Mouse (Mus musculus) CD4-positive, CD25-positive, alpha-beta regulatory T cell, adult 9 weeks (primary cell): ENCODE measurements around the gene Rassf1. TPM values are rescaled to one million over a fixed set of nuclear protein-coding genes. Genes with fewer than 3 reads are reported as not detected.

Experiments
- polyA plus RNA-seq: library from polyadenylated mRNA; unstranded; fragments of 100-300 nt; shearing (Covaris generic); gene quantifications from one replicate; pipeline ENCODE4 v1.2.1, GENCODE M21; 2017

Gene Rassf1
- polyA plus RNA-seq = 75.7 TPM

DNA sequence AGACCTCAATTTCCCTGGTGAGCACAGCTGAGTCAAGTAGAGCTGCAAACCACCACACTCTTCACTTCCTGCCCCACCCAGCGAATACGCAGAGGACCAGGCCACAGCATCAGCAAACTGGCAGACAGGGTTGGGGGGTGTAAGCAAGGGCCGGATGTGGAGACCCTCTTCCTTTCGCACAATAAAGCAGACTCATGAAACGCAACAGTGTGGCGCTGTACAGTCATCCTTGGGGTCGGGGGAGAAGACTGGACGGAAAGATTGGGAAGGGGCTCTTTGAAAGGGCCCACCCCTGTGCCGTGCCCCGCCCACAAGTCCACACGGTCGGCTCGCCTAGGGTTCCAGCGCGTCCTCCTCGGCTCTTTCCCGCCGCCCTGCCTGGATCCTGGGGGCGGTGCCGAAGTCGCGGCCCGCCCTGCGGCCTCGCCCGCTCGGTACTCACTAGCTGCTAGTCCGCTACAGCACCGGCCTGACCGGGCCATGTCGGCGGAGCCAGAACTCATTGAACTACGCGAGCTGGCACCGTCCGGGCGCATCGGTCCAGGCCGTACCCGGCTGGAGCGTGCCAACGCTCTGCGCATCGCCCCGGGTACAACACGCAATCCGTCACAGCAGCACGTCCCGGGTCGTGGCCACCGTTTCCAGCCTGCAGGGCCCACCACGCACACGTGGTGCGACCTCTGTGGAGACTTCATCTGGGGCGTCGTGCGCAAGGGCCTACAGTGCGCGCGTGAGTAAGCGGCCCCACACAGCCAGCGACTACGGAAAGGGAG, at the start of gene Rassf1:
Rassf1 (plus strand) TSS at position 439 of the 773 bp plus-strand sequence.

DNA sequence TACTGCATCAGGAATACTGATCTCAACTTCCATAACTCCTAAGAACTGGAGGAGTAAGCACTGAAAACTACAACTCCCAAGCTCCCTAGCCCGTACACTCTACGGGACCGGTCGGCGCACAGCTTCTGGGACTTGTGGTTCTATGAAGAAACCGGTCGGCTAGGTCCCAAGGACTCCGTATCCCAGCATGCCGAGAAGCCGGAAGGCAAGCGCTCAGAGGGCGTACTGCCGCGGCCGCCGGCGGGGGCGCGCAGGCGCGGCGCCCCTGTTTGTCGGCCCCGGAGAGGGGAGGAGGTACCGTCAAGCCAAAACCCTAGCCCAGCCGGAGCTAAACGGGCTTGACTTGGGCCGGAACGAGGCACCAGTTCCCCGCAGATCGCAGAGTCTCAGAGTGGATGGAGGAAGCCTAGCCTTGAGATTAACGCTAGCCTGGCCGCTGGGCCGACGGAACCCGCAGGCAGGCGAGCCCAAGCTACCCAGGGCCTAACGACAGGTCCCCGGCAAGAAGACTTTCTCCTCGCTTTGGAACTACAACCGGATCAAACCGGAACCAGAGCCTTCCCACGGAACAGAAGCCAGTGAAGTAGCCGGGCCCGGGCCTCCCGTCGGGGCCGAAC, 17.5 kb upstream of the Rassf1 start, which contains the start of gene Tmem115:
Tmem115 (plus strand) TSS at position 155 of the 617 bp plus-strand sequence.

DNA sequence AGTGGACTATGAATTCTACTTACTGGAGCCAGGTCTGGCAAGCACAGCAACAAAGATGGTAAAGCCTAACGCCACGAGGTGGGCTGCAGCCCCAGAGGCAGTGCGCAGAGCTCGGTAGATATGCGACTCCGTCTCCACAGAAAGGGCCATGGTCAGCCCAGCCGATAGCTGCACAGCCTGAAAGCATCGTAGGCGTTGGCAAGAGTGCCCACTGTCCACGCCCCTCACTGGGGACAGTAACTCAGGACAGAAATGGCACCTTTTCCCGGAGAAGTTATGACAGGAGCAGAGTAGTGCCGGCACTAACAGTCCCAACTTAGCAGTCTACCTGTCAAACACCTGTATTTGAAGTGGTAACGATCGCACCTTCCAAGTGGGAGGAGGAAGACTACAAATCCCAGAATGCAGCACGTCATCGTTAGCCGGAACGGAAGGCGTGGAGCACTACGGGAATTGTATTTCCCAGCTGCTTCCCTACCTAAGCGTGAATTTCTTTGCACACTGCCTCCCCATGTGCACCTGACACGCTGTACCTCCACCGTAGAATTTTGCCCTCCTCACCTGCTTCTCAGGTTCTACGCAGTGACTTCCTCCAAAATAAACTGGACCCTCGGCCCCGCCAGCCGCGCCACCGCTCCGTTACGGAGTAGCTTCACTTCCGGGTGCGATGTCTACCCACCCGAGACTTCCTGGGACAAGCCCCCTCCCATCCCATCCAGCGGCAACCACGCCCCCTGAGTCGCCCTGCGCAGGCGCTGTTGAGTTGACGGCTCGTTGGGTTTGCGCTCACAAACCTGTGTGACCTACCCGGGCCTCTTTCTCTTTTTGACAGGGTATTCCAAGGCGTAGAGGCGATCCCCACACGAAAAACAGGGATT, 9.6 kb upstream of the Rassf1 start, which contains the start of the genes Cyb561d2 and Nprl2:
Cyb561d2 (minus strand) TSS at position 720 of the 878 bp plus-strand sequence.
Nprl2 (plus strand) TSS at position 753 of the 878 bp plus-strand sequence.

DNA sequence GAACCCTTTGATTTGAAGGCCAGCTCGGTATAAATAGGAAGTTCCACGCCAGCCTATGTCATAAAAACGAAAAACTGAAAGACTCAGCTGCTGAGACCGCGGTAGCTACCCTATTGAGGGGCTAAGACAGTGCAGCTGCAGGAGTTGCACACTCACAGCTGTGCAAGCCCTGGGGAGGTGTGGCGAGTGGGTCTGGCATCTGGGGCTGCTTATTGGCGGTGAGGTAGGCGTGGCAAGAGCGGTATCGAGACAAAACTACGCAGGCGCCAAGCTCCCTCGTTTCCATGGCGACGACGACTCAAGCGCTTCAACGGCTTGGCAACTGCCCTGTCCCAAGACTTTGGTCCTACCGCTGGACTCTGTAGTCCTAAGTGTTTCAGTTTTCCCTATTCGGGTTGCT, 4.3 kb upstream of the Rassf1 start, which contains the start of gene Zmynd10:
Zmynd10 (plus strand) TSS at position 273 of the 400 bp plus-strand sequence.

DNA sequence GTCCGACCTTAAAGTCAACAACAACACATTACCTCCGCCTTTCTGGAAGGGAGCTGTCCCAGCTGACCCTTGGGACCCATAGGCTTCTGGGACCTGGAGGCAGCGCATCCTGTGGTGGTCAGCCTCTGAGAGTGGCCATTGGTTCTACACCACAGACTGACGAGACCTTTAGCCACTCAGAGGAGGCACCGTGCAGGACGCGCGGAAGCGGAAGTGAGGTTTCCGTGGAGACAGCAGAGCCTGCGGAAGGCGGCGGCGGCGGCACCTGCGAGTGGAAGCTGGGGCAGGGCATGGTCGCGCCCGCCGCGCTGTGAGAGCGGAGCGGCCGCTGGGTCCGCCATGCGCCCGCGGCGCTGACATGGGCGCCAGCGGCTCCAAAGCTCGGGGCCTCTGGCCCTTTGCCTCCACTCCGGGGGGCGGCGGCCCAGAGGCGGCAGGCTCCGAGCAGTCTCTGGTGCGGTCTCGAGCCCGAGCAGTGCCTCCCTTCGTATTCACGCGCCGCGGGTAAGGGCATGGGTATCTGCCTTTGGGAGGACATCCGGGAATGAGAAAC, 11.8 kb downstream of the Rassf1 start, which contains the start of gene Tusc2:
Tusc2 (plus strand) TSS at position 227 of the 553 bp plus-strand sequence.

DNA sequence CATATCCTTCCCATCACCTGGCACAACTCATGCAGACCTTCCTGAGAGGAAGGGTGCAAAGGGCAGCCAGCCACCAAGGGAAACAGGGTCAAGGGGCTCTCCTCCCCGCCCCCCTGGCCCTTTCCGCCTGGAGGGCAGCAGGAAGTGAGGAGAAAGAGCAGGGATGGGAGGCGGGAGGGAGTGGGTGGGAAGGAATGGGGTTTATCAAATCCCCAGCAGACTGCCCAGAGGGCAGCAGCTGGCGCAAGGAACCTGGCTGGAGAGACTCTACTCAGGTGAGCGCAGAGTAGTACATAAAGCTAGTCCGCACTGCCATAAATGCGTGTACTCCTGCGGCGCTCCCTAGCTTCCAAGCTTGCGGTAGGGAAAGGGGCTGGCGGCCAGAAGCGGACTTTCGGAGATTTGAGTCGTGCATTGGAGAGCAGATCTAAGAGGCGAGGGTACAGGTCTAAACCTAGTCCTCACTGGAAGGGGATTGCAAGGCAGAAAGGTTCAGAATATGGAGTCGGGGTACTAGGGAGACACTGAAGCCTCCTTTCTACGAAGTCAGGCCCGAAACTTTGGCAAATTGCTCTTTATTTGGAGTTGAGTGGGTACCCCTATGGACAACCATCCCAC, 16.5 kb downstream of the Rassf1 start, which contains the start of gene Hyal2:
Hyal2 (plus strand) TSS at position 244 of the 618 bp plus-strand sequence.

DNA sequence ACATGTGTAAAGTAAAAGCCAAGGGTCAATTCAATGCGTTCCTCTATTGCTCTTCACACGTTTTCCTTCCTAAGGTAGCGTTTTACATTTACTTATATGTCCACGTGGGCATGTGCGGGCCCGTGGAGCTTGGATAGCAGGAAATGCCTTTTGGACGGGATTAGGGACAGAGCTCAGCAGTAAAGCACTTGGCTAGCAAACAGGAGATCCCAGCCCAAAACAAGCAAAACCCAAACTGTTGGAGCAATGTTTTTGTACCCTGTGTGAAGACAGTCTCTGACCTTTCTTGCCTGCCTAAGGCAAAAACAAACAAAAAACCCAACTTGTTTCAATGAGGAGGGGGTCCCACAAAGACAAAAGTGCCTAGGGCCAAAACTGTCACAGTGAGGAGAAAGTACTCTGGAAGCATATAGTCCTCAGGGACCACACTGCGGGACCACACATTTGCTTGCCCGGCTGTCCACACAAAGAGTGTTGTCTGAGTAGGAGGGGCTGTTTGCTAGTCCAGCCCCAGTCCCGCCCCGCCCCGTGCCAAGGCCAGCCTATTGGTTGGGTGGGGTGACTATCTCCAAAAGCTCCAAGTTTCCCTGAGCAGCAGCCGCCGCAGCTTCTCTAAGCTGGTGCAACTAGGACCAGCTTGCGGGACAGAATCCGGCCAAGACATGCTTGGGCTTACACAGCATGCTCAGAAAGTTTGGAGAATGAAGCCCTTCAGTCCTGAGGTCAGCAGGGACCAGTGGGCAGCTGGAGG, 25.2 kb downstream of the Rassf1 start, which contains the start of gene Hyal1:
Hyal1 (plus strand) TSS at position 571 of the 751 bp plus-strand sequence.

DNA sequence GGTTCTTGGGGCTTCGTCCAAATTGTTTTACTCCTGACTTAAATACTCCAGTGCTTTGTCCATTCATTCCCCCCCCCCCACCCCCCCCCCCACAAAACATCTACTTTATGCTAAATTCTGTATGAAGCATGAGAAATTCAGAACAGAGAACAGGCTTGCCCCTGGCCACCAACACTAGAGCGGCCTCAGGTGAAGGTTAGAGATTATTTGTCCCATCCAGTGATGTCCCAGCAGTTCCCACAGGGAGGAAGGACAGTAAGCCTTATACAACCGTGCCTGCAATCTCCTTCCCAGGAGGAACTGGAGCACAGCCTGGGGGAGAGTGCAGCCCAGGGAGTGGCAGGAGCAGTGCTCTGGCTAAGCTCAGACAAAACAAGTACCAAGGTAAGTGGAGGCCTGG, 27.2 kb downstream of the Rassf1 start, which contains the start of gene Naa80:
Naa80 (plus strand) TSS at position 301 of the 400 bp plus-strand sequence.

DNA sequence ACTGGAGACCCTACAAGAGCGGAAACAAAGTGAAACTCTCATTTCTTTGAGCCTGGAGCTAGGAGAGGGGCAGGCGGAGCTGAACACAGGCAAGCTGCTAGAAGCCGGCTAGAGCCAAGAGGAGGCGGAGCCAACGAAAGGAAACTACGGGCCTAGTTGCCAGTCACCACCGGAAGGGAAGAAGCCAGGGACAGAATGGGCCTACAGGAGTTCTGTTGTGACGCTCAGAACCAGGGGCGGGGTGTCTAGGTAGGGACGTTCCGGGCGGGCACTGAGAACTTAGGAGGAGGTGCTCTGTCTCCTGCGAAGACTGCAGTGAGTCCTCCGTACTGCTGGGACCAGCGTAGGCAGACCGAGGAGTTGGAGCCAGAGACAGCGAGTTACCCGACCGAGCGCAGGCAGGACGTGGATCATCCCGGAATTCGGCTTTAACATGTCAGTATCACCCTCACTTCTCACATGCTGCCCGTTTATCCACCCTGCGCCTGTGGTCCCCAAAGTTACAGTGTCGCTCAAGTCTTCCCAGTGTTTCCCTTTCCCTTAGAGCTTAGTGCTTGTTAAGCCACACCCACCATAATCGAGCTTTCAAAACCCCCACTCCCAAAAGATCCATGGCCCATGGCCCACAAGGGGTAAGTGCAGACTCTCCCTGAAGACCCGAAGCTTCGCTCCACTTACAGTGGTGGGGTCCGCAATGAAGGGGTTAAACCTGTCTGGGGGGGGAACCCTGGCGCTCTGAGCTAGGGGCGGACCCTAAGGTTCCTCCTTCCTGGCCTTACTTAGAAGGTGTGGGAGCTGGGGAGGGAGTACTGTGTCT, 29.4 kb downstream of the Rassf1 start, which contains the start of gene Hyal3:
Hyal3 (plus strand) TSS at position 318 of the 817 bp plus-strand sequence.

DNA sequence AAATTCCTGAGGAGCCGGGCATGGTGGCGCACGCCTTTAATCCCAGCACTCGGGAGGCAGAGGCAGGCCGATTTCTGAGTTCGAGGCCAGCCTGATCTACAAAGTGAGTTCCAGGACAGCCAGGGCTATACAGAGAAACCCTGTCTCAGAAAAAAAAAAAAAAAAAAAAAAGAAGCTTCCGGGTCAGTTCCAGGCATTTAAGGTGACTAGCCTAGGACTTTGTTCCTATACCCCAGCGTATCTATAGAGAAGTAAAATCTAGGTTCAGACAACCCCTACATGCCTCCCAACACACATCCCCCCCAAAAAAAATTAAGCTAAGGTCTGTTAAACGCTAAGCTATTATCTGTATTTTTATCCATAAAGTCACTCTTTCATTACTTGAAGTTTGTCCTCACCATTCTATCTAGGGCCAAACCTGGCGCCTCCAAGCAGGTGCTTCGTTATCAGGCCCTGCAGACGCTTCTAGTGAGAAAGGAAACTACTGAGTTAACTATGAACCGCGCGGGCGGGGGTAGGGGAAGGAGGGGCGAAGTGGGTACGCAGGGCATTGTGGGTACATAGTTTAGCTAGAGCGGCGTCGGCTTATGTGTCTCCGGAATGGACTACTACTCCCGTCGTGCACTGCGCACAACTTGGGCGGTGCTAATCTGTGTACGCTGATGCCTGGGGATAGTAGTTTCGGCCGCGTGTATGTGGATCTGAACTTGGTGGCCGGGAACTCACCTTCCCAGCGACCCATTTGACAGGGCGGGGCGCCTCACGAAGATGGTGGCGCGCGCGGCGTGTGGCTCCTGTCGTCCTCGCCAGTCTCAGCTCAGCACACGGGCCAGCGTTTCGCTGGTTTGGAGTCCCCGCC, 35.8 kb downstream of the Rassf1 start, which contains the start of gene Ifrd2:
Ifrd2 (plus strand) TSS at position 669 of the 859 bp plus-strand sequence.

DNA sequence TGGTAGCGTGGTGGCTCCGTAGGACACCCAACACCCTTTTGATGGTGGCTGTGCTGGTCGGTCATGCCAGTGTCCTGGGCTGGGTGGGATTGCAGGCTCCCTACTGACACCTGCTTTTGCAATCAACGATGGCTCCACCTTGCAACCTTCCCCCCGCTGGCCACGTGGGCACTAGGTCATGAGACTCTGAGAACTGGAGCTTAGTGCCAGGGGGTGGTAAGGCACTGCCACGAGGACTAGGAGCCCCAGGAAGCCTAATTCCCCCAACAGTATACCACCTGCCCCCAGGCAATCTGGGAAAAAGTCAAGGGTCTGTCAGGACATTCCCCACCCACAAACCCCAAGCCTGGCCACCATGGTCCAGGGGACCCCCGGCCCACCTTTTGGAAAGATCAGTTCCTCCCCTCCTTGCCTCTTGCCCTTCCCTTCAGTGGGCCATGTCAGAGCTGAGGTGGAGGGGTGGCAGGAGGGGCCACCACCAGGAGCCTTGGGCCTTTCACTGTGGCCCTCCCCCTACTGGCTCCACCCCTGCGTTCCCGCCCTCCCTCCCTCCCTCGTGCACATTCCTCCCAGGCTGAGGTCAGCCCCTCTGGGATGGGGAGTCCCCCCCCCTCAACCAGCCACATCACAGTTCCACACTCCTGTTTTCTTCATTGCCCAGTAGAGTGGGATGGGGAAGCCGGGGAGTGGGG, 57.5 kb downstream of the Rassf1 start, which contains the start of gene Sema3b:
Sema3b (minus strand) TSS at position 489 of the 692 bp plus-strand sequence.

Other genes starting within 250 kb of the Rassf1 start
- 31.5 TPM for gene Hemk1, start 213.2 kb upstream of the Rassf1 start, polyA plus RNA-seq
- gene 6430571L13Rik, start 211.0 kb upstream of the Rassf1 start, polyA plus RNA-seq = 3.0 TPM
- gene Cacna2d2, start 151.9 kb upstream of the Rassf1 start, polyA plus RNA-seq = 0.98 TPM
- 62.1 TPM for gene Tmem115, start 17.6 kb upstream of the Rassf1 start, polyA plus RNA-seq
- gene Cyb561d2, start 9.4 kb upstream of the Rassf1 start, polyA plus RNA-seq = 79.9 TPM
- gene Nprl2, start 9.3 kb upstream of the Rassf1 start, polyA plus RNA-seq = 69.6 TPM
- gene Zmynd10, start 4.3 kb upstream of the Rassf1 start, polyA plus RNA-seq = 2.7 TPM
- 7.4 TPM for gene Tusc2, start 11.7 kb downstream of the Rassf1 start, polyA plus RNA-seq
- 17.9 TPM for gene Hyal2, start 16.4 kb downstream of the Rassf1 start, polyA plus RNA-seq
- gene Hyal1, start 25.4 kb downstream of the Rassf1 start, polyA plus RNA-seq = 8.2 TPM
- gene Naa80, start 27.3 kb downstream of the Rassf1 start, polyA plus RNA-seq = 28.2 TPM
- gene Hyal3, start 29.3 kb downstream of the Rassf1 start, polyA plus RNA-seq = 0.53 TPM
- 35.1 TPM for gene Ifrd2, start 36.1 kb downstream of the Rassf1 start, polyA plus RNA-seq
- gene Sema3b, start 57.7 kb downstream of the Rassf1 start, polyA plus RNA-seq = not detected
- 182 TPM for gene Gnai2, start 83.8 kb downstream of the Rassf1 start, polyA plus RNA-seq
- not detected for gene Slc38a3, start 118.0 kb downstream of the Rassf1 start, polyA plus RNA-seq
- not detected for gene Gnat1, start 128.2 kb downstream of the Rassf1 start, polyA plus RNA-seq
- gene Sema3f, start 158.9 kb downstream of the Rassf1 start, polyA plus RNA-seq = not detected
- 336 TPM for gene Rbm5, start 219.4 kb downstream of the Rassf1 start, polyA plus RNA-seq